Mouse (Mus musculus) forebrain, postnatal 0 days (tissue): ENCODE data around the gene Hdac4. TPM values are rescaled to one million over a fixed set of nuclear protein-coding genes. Genes with fewer than 3 reads are reported as not detected.

Experiments used
- ATAC-seq: fragments of 200-750 bp; cut with Nextera tagmentation; 2 replicates; pipeline ENCODE4 v1.8.0; 2017; ENCODE audit warnings: mild to moderate bottlenecking, moderate library complexity
- DNase-seq: peaks from one replicate; pipeline ENCODE4 v3.0.0-alpha.2; 2015
- H3K27ac ChIP-seq: fragments of 300-500 bp; sonication (generic); 2 replicates; pipeline ENCODE4 v1.5.1; 2014; ENCODE audit warnings: low read depth, mild to moderate bottlenecking, antibody characterized with exemption, low read length, moderate library complexity, mixed read lengths
- H3K27me3 ChIP-seq: fragments of 300-500 bp; sonication (generic); 2 replicates; pipeline ENCODE4 v1.6.1; 2014; ENCODE audit warnings: mild to moderate bottlenecking, low read length, mixed read lengths; ENCODE audit not compliant: insufficient read depth
- H3K36me3 ChIP-seq: fragments of 300-500 bp; sonication (generic); 2 replicates; pipeline ENCODE4 v1.6.1; 2014; ENCODE audit warnings: mild to moderate bottlenecking, moderate library complexity; ENCODE audit not compliant: insufficient read depth
- H3K4me1 ChIP-seq: fragments of 300-500 bp; sonication (generic); 2 replicates; pipeline ENCODE4 v1.6.1; 2014; ENCODE audit warnings: antibody characterized with exemption; ENCODE audit not compliant: insufficient read depth
- H3K4me2 ChIP-seq: fragments of 300-500 bp; sonication (generic); 2 replicates; pipeline ENCODE4 v1.6.1; 2014; ENCODE audit warnings: low read depth, mild to moderate bottlenecking, moderate library complexity
- H3K4me3 ChIP-seq: fragments of 300-500 bp; sonication (generic); 2 replicates; pipeline ENCODE4 v1.5.1; 2014; ENCODE audit warnings: low read depth, low read length, mixed read lengths
- H3K9ac ChIP-seq: fragments of 300-500 bp; sonication (generic); 2 replicates; pipeline ENCODE4 v1.6.1; 2014; ENCODE audit warnings: mild to moderate bottlenecking
- H3K9me3 ChIP-seq: fragments of 300-500 bp; sonication (generic); 2 replicates; pipeline ENCODE4 v1.6.1; 2016; ENCODE audit warnings: low read length
- CTCF ChIP-seq: sonication (generic); IDR thresholded peaks from 2 replicates; pipeline ENCODE4 v1.5.1; 2016; ENCODE audit warnings: antibody characterized with exemption, control low read depth, low read depth
- WGBS: fragments of 180-500 bp; shearing (Covaris S2); extraction: QIAGEN DNeasy Blood & Tissue Kit; methylation state at CpG from one replicate; pipeline ENCODE4 v1.1.7; 2014; 5-methylcytosine and 5-hydroxymethylcytosine counted together
- polyA plus RNA-seq: library from polyadenylated mRNA; unstranded; fragments of >200 nt; fragmentation: Nextera tagmentation; extraction: Ambion mirVana; gene quantifications from 2 replicates; pipeline ENCODE4 v1.2.1, GENCODE M21; 2015
- total RNA-seq: library from RNA; depleted of rRNA; stranded (reverse); fragments of >200 nt; gene quantifications from 2 replicates; pipeline ENCODE4 v1.2.3, GENCODE M21; 2014

Hdac4 gene
- total and polyA plus RNA-seq, 2 experiments from 2014 or later: 21.3 to 57.0 TPM

GRCm38 (mm10) chr1:92103377-92103776 is 92.1 kb downstream of the Hdac4 start:
- no peak for ATAC-seq
- no peak for TF ChIP-seq CTCF

GRCm38 (mm10) chr1:92102825-92103224 is 92.7 kb downstream of the Hdac4 start:
- Histone ChIP-seq H3K9ac (no peak overlapping the region), H3K4me1 (peaks cover 9% of the 10 kb centered on the region), H3K4me2 (no peak overlapping the region), H3K27me3 (no peaks in the 10 kb centered on the region), H3K4me3 (no peak overlapping the region), H3K9me3 (no peaks in the 10 kb centered on the region), H3K36me3 (no peaks in the 10 kb centered on the region), H3K27ac (no peak overlapping the region)
- DNase-seq: no peak
- WGBS: 100% methylated on average over 1 of the region's 1 CpGs
- TF ChIP-seq CTCF: no peak
- ATAC-seq: no peak

More at GRCm38 (mm10) chr1:92103377-92103776, 92.1 kb downstream of the Hdac4 start:
- no peaks in the 10 kb centered on the region for H3K36me3 ChIP-seq
- no peaks in the 10 kb centered on the region for H3K27me3 ChIP-seq
- no peak overlapping the region for H3K4me2 ChIP-seq
- no peak overlapping the region for H3K27ac ChIP-seq
- H3K9ac ChIP-seq: no peak overlapping the region
- no peaks in the 10 kb centered on the region for H3K9me3 ChIP-seq
- DNase-seq: no peak
- WGBS: 86% methylated on average over 3 of the region's 3 CpGs
- H3K4me1 ChIP-seq: peaks cover 9% of the 10 kb centered on the region
- no peak overlapping the region for H3K4me3 ChIP-seq

DNA sequence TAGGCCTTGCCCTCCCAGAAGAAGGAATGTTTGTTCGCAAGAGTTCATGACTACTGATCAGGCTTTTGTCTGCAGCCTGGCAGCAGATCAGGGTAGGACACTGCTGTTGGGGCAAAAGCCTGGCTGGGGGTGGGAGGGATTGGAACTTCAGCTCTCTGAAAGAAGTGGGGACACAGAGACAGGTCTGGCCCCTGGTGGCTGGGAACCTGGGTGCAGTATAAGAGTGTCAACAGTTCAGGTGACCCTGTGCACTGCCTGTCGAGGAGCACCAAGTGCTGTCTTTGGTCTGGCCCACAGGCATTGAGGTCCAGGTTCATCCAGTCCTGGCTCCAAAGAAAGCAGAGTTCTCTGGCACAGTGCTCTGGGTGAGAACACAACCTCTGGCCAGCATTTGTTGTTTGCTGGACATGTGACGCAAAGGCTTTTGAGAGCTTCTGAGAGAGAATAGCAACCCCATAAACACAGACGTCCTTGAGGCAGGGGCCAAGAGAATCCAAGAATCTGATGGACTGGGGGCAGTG is 95.1 kb downstream of the Hdac4 start:
- Histone ChIP-seq H3K9ac (no peak overlapping the region), H3K36me3 (no peaks in the 10 kb centered on the region), H3K4me3 (no peak overlapping the region), H3K4me2 (no peak overlapping the region), H3K27me3 (no peaks in the 10 kb centered on the region), H3K4me1 (peaks cover 9% of the 10 kb centered on the region), H3K27ac (0 out of 2 replicates have a peak overlapping the region, but pooled peaks have one; percentile 50), H3K9me3 (no peaks in the 10 kb centered on the region)
- no peak for TF ChIP-seq CTCF
- 44% methylated on average over 4 of the region's 4 CpGs for WGBS
- DNase-seq (no peak), ATAC-seq (peak; percentile 73)

- no peaks in the 10 kb centered on the region for H3K27me3 ChIP-seq
- DNase-seq: peak; percentile 38
- H3K27ac ChIP-seq: peak overlapping the region; percentile 35; the same call in 1 of the 2 replicates
- H3K4me3 ChIP-seq: no peak overlapping the region
- peaks cover 9% of the 10 kb centered on the region for H3K4me1 ChIP-seq
- H3K9ac ChIP-seq: no peak overlapping the region
- ATAC-seq: peak; percentile 81
- no peak for TF ChIP-seq CTCF
- no peaks in the 10 kb centered on the region for H3K36me3 ChIP-seq
- no peak overlapping the region for H3K4me2 ChIP-seq
- H3K9me3 ChIP-seq: no peaks in the 10 kb centered on the region
- 34% methylated on average over 4 of the region's 4 CpGs for WGBS
Observed at GRCm38 (mm10) chr1:92099964-92100363, 95.5 kb downstream of the Hdac4 start.

DNA sequence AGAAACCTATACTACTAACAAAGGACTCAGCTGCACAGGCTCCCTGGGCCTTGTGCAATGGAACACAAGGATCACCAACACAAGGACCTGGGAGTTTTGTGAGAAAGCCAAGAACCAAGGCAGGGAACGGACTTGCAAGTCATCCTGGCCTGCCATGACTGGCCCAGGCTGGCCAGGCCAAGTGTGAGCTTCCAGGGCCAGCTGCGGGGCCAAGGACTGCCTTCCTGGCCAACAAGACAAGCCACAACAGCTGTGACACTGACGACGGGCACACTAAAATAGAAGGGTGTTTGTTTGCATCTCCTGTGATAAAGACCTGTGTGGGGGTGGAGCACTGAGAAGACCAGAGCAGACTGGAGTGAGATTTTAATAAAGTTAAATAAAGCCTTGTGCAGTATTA is 96.0 kb downstream of the Hdac4 start:
- H3K9ac ChIP-seq: no peak overlapping the region
- H3K27me3 ChIP-seq: no peaks in the 10 kb centered on the region
- DNase-seq: no peak
- H3K36me3 ChIP-seq: no peaks in the 10 kb centered on the region
- peaks cover 9% of the 10 kb centered on the region for H3K4me1 ChIP-seq
- no peak for TF ChIP-seq CTCF
- H3K4me2 ChIP-seq: no peak overlapping the region
- no peaks in the 10 kb centered on the region for H3K9me3 ChIP-seq
- 63% methylated on average over 4 of the region's 4 CpGs for WGBS
- no peak overlapping the region for H3K4me3 ChIP-seq
- no peak for ATAC-seq
- 0 out of 2 replicates have a peak overlapping the region, but pooled peaks have one; percentile 21 for H3K27ac ChIP-seq

GRCm38 (mm10) chr1:92098456-92098855 is 97.0 kb downstream of the Hdac4 start:
- no peaks in the 10 kb centered on the region for H3K27me3 ChIP-seq
- TF ChIP-seq CTCF: no peak

GRCm38 (mm10) chr1:92096991-92097525 is 98.4 kb downstream of the Hdac4 start:
- DNase-seq: no peak
- Histone ChIP-seq H3K36me3 (no peaks in the 10 kb centered on the region), H3K27ac (no peak overlapping the region), H3K9ac (no peak overlapping the region), H3K4me2 (no peak overlapping the region), H3K4me3 (no peak overlapping the region), H3K9me3 (no peaks in the 10 kb centered on the region), H3K4me1 (peaks cover 9% of the 10 kb centered on the region), H3K27me3 (no peaks in the 10 kb centered on the region)
- ATAC-seq: no peak
- TF ChIP-seq CTCF: no peak
- WGBS: 75% methylated on average over 3 of the region's 3 CpGs

More at GRCm38 (mm10) chr1:92098456-92098855, 97.0 kb downstream of the Hdac4 start:
- WGBS: 83% methylated on average over 3 of the region's 3 CpGs
- Histone ChIP-seq H3K4me3 (no peak overlapping the region), H3K4me2 (no peak overlapping the region), H3K9ac (no peak overlapping the region), H3K27ac (no peak overlapping the region), H3K36me3 (no peaks in the 10 kb centered on the region), H3K4me1 (peaks cover 9% of the 10 kb centered on the region), H3K9me3 (no peaks in the 10 kb centered on the region)
- DNase-seq: no peak
- ATAC-seq: no peak
